Mouse (Mus musculus) adrenal gland, postnatal 10 days (tissue): ENCODE measurements at regions not wholly inside any gene's neighbourhood (a gene's known extent, or its start where the extent isn't known, plus 50 kb on each side); places are given as distances from the start of the nearest gene placed in this dataset.
A peak's percentile ranks its signal among the peaks of the same experiment; 100 is the strongest.

ENCODE experiments used
- DNase-seq: peaks from one replicate; pipeline ENCODE4 v3.0.0; 2021; ENCODE audit warnings: mixed read lengths

- no peak for DNase-seq
These were observed 236.0 kb downstream of the Gm11011 start for GRCm38 (mm10) chr2:169351547-169351946.

- DNase-seq = no peak
These were observed 241.4 kb downstream of the Gm11011 start for GRCm38 (mm10) chr2:169346107-169346506.

DNA sequence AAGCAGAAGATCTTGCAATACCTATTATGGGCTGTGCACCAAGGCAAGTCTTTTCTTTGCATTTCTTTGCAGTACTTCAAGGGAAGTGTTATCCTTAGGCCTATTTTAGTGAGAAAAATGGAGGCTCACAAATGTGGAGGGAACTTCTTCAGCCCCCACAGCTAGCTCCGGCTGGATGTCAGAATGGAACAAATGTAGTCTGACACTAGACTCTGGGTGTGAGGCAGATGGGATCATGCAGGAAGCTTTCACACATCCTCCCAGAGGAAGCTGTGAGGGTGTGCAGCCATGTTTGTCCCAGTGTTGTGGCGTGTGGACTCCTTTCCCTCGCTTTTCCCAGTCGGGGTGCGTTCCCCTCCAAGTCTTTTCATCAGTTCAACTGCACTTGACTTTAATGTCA lies 268.0 kb downstream of the Gm11011 start:
- DNase-seq = no peak

DNA sequence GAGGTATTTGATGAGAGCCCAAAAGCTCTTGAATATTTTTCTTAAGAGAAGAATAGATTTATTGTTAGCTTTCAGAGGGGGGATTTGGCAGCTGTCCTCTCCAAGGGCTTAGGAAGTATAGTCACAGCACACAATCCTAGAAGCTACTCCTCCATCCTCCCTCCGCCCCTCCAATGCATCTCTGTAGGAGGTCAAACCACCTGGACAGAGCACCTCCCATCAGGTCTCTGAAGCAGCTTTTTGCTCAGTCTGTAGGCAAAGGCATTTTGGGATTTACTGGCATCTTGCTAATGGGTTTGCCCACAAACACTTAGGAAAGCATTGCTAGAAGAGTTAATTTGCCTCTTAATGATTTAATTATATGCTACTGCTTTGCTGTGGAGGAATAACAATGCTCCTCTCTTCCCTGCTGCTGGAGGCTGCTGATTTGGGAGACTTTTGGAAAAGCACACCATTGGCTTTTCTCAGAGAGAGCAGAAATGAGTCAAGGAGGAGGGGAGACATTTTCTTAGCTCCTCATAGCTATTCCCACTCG lies 273.1 kb downstream of the Gm11011 start:
- DNase-seq = no peak

DNA sequence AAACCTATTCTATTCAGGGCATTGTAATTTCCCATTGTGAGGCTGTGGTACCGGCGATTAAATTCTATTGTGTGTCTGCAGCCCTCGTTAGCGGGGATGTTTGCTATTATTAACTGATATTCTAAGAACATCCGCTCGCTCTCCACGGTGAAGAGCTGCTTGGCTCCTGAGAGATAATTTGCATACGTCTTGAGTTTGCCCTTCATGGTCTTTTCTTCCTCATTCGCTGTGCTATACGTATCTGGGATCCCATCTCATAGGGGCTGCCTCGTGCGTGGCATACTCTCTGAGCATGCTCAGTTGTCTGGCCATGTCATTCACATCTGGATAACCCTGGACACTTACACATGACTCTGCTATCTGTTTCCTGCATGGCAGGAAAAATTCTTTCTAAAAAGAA lies 275.7 kb downstream of the Gm11011 start:
- no peak for DNase-seq

DNA sequence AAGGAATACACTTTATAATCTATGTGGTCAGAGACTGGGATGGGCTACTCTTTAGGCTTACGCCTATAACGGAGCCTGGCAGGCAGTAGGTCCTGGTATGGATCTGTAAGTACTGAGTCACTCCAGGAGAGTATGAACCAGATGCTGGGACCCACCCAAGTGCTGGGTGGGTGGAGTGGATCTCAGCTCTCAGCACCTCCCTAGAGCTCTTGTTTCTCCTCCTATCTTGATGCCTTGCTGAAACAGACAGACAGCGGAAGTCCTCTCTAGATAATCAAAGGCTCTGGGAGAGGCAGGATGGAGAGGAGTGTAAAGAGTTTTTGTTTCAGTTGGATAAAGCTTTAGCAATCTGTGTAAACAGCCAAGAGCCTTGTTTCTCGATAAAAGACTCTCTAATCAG lies 276.2 kb downstream of the Gm11011 start:
- DNase-seq = no peak

GRCm38 (mm10) chr2:169304360-169304759 lies 283.2 kb downstream of the Gm11011 start:
- no peak for DNase-seq

- no peak for DNase-seq
These were observed 286.6 kb downstream of the Gm11011 start for GRCm38 (mm10) chr2:169300966-169301365.

- DNase-seq = no peak
These were observed 287.1 kb downstream of the Gm11011 start for GRCm38 (mm10) chr2:169300411-169300810.

DNA sequence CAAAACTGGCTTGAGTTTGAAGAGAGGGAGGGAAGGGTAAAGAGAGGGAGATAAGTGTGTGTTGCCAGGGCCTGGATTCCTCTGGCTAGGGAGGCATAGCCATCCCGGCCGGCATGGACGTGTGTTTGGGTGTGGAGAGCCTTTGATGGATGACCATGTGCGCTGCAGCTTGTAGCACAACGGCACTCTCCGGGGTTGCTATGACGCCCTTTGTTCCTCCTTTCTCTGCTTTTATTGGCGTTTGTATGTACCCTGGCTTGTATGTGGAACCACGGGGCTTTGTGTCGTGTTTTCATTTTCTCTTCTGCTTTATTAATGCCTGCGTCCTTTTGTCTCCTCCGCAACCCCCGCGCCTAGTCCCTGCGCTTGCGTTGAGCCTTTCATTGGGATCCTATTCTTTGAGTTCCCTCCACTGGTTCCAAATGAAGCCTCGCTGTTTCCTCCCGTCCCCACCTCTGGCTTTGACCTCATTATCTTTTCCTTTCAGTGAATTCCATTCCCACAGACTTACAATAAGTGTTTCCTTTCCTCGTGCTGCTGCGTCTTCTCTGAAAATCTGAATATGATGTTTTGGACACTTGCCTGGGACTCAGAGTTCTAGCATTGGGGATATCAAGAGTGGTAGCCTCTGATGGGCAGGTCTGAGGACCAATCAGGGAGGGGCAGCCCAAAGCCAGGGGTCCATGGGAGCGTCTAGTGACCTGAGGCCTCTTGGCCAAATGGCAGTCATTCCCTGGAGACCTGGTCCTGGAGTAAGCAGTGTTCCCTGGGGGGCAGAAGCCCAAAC lies 289.5 kb downstream of the Gm11011 start:
- peak; percentile 10 for DNase-seq

DNA sequence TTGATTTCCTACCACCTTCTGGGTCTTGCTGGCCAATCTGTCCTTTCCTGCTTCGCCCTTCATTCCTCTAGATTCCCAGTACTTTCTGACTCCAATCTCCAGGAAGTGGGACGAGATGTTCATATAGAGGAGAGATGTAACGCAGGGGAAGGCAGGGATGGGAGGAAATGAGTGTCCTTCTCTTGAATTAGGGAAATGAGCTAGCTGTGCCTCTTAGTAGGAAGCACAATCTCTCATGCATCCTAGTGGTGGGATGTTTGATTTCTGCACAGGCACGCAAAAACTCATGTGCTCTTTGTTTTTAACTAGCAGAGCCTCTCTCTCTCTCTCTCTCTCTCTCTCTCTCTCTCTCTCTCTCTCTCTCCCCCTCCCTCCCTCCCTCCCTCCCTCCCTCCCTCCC lies 290.3 kb downstream of the Gm11011 start:
- DNase-seq = no peak

GRCm38 (mm10) chr2:169293351-169293750 lies 294.2 kb downstream of the Gm11011 start:
- DNase-seq = no peak

DNA sequence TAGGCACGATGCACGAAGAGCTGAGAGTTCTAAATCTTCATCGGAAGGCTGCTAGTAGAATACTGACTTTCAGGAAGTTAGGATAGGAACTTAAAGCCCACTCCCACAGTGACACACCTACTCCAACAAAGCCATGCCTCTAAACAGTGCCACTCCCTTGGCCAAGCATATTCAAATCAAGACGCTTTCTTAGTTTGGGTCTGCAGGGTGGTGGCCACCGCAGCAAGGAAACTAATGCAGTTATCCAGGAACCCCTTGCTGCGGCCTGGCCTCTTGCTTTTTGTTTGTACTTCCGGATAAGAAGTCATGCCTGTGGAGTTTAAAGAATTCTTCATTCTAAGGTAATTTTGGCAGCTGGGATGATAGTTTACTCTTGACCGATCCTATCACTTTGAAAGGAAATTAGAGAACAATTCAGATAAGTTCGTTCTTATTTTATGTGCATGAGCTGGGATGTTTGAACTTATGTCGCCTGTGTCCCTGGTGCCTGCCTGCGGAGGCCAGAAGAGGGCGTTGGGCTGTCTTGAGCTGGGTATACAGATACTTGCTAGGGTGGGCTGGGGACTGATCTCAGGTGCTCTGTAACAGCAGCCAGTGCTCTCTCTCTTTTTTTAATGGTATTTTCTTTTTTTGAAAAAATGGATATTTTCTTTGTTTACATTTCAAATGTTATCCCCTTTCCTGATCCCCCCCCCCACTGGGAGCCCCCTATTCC lies 298.5 kb downstream of the Gm11011 start:
- no peak for DNase-seq

GRCm38 (mm10) chr2:169286701-169287100 lies 300.8 kb downstream of the Gm11011 start:
- no peak for DNase-seq

GRCm38 (mm10) chr2:169282508-169283117 lies 304.9 kb downstream of the Gm11011 start:
- DNase-seq = no peak

DNA sequence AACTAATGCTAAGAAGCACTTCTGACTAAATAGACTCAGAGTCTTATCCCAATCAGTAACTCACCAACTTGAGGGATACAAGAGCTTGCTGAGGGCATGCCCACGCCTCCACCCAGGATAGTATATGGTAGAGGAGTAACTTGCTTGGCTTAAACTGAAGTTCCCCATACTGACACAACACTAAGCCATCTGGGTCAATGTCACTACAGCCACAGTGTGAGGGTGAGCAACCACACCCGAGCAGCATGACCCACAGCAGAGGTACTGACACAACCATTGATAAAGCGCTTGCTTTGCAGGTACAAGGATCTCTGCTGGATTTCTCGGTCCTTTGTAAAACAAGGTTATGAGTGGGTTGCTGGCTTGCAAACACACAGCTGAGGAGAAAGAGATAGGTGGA lies 312.2 kb downstream of the Gm11011 start:
- DNase-seq = no peak

DNA sequence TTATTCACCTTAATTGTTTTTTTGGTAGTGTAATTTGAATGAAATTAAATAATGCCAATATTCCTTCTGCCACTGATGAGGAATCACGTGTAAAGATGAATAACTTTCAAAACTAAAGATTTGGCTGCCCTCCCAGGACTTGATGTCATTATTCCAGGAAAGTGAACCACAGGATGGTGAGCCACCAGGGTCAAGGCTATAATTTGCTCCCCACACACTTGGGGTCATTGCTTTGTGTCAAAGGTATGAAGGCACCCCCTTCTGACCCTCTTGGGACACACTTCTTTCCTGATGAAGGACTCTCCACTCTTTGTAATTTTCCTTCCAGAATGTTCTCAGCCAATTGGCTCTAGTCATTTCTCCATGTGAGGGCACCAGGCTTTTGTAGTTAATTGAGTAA lies 313.4 kb downstream of the Gm11011 start:
- DNase-seq = no peak

- no peak for DNase-seq
These were observed 314.9 kb downstream of the Gm11011 start for GRCm38 (mm10) chr2:169272622-169273021.

GRCm38 (mm10) chr2:169272018-169272417 lies 315.5 kb downstream of the Gm11011 start:
- no peak for DNase-seq

- no peak for DNase-seq
These were observed 305.2 kb upstream of the Zfp64 start for GRCm38 (mm10) chr2:169260636-169261035.

- DNase-seq = no peak
These were observed 289.2 kb upstream of the Zfp64 start for GRCm38 (mm10) chr2:169244572-169244971.

GRCm38 (mm10) chr2:169243981-169244380 lies 288.6 kb upstream of the Zfp64 start:
- no peak for DNase-seq

DNA sequence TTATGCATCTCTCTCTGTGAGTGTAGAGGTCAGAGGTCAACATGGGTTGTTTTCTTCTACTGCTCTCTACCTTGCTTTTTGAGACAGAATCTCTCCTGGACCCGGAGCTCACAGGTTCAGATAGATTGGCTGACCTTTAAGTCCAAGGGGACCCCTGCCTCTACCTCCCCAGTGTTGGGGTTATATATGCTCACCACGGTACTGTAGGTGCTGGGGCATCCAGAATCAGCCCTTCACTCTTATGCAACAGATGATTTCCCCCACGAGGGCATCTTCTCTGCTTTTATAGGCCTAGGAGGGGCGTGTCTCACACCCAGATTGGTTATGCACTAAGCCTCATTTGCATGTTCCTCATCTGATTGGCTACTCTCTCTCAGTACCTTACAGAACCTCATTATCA lies 282.5 kb upstream of the Zfp64 start:
- DNase-seq = no peak
